Mouse (Mus musculus) heart, embryonic 11.5 days (tissue): ENCODE data around the gene Nrgn. TPM values are rescaled to one million over a fixed set of nuclear protein-coding genes. Genes with fewer than 3 reads are reported as not detected.

Source experiments
- ATAC-seq: fragments of 200-750 bp; cut with Nextera tagmentation; replicated peaks from 2 replicates; pipeline ENCODE4 v1.8.0; 2017; ENCODE audit warnings: moderate library complexity; ENCODE audit not compliant: insufficient number of reproducible peaks, low FRiP score, low TSS enrichment
- H3K27ac ChIP-seq: fragments of 300-500 bp; sonication (generic); 2 replicates; pipeline ENCODE4 v1.5.1; 2014; ENCODE audit warnings: mild to moderate bottlenecking, low read depth, low read length
- H3K27me3 ChIP-seq: fragments of 300-500 bp; sonication (generic); 2 replicates; pipeline ENCODE4 v1.6.1; 2014; ENCODE audit warnings: mild to moderate bottlenecking, low read length, mixed read lengths; ENCODE audit not compliant: control insufficient read depth, insufficient read depth
- H3K36me3 ChIP-seq: fragments of 300-500 bp; sonication (generic); 2 replicates; pipeline ENCODE4 v1.6.1; 2014; ENCODE audit warnings: mild to moderate bottlenecking, low read length, moderate library complexity, mixed read lengths; ENCODE audit not compliant: control insufficient read depth, insufficient read depth
- H3K4me1 ChIP-seq: fragments of 300-500 bp; sonication (generic); 2 replicates; pipeline ENCODE4 v1.6.1; 2014; ENCODE audit warnings: low read length; ENCODE audit not compliant: control insufficient read depth, insufficient read depth
- H3K4me2 ChIP-seq: fragments of 300-500 bp; sonication (generic); 2 replicates; pipeline ENCODE4 v1.6.1; 2014; ENCODE audit warnings: mild to moderate bottlenecking, moderate library complexity
- H3K4me3 ChIP-seq: fragments of 300-500 bp; sonication (generic); 2 replicates; pipeline ENCODE4 v1.5.1; 2014; ENCODE audit warnings: low read depth, low read length
- H3K9ac ChIP-seq: fragments of 300-500 bp; sonication (generic); 2 replicates; pipeline ENCODE4 v1.6.1; 2014; ENCODE audit warnings: mild to moderate bottlenecking, low read depth, low read length, moderate library complexity
- H3K9me3 ChIP-seq: fragments of 300-500 bp; sonication (generic); replicated peaks from 2 replicates; pipeline ENCODE4 v1.6.1; 2016; ENCODE audit warnings: low read length; ENCODE audit not compliant: control insufficient read depth
- WGBS: fragments of 180-500 bp; shearing (Covaris S2); extraction: QIAGEN DNeasy Blood & Tissue Kit; methylation state at CpG from one replicate; pipeline ENCODE4 v1.1.7; 2014; ENCODE audit not compliant: insufficient replicate concordance; 5-methylcytosine and 5-hydroxymethylcytosine counted together
- polyA plus RNA-seq: library from polyadenylated mRNA; unstranded; fragments of >200 nt; fragmentation: Nextera tagmentation; extraction: Ambion mirVana; gene quantifications from 2 replicates; pipeline ENCODE4 v1.2.1, GENCODE M21; 2014

Gene Nrgn
- polyA plus RNA-seq, 1 experiment from 2014 or later: 5.2 TPM

GRCm38 (mm10) chr9:37546889-37547288 is 5.8 kb downstream of the Nrgn start:
- Histone ChIP-seq H3K4me3 (no peak overlapping the region), H3K27me3 (peaks cover 39% of the 10 kb centered on the region), H3K4me2 (no peak overlapping the region), H3K36me3 (no peaks in the 10 kb centered on the region), H3K4me1 (peaks cover 11% of the 10 kb centered on the region), H3K9me3 (no peaks in the 10 kb centered on the region), H3K27ac (no peak overlapping the region), H3K9ac (no peak overlapping the region)
- WGBS: 60% methylated on average over 1 of the region's 1 CpGs
- ATAC-seq: no peak

DNA sequence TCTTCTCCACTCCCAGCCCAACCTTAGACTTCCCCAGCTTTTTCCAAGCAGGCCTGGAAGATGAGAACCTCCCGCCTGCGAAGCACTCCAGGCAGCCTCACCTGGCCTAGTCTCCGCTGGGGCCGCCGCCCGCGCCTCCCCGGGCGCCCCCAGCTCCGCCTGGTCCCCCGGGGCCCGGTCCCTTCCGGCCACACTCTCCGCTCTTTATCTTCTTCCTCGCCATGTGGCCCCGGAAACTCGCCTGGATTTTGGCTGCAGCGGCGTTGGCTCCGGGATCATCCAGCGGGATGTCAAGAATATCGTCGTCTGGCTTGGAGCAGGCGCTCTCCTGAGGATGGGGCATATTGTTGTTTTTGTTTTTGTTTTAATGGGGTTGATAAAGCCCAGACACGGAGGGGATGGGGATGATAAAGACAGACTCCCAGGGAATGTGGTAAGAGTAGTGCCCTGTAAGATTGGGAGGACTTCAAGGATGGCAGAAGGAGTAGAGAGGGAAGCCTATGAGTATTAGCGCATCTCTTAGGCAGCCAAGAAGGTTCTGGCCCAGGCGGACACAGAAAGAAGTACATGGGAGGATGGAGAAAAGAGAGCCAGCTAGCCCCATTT is 6.8 kb downstream of the Nrgn start:
- Histone ChIP-seq H3K36me3 (no peaks in the 10 kb centered on the region), H3K4me3 (peak overlapping the region; percentile 8; the same call in 1 of the 2 replicates), H3K9me3 (no peaks in the 10 kb centered on the region), H3K4me1 (peaks cover 5% of the 10 kb centered on the region; the same call in 1 of the 2 replicates), H3K27ac (no peak overlapping the region), H3K27me3 (peaks cover 32% of the 10 kb centered on the region), H3K4me2 (peak overlapping the region; percentile 43), H3K9ac (no peak overlapping the region)
- no peak for ATAC-seq
- 13% methylated on average over 27 of the region's 27 CpGs for WGBS

DNA sequence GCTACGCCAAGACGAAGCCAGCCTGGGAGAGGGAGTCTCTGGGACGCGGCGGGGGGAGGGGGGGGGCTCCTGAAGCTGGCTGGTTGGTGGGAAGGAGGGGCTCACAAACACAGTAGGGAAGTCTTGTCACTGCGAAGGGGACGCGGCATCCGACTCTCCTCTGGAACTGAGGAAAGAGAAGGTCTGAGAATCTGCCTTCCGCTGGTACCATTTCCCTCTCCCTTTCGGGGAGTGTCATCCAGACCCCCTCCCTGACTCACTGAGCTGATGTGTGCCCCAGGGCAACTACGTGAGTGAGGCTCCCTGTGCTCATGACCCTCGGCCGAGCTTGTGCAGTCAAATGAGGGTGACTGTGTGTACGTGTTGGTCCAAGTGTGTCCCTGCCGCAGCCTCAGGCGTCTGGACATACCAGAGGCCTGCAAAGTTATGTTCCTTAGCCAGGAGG is 7.5 kb downstream of the Nrgn start:
- H3K4me3 ChIP-seq: peak overlapping the region; percentile 45
- H3K36me3 ChIP-seq: no peaks in the 10 kb centered on the region
- peaks cover 5% of the 10 kb centered on the region; the same call in 1 of the 2 replicates for H3K4me1 ChIP-seq
- 12% methylated on average over 16 of the region's 17 CpGs for WGBS
- H3K27me3 ChIP-seq: peaks cover 24% of the 10 kb centered on the region
- H3K27ac ChIP-seq: no peak overlapping the region
- H3K9ac ChIP-seq: no peak overlapping the region
- H3K4me2 ChIP-seq: peak overlapping the region; percentile 77
- no peaks in the 10 kb centered on the region for H3K9me3 ChIP-seq
- ATAC-seq: peak; percentile 37; the same call in 1 of the 2 replicates

- H3K9me3 ChIP-seq: no peaks in the 10 kb centered on the region
- peaks cover 22% of the 10 kb centered on the region for H3K27me3 ChIP-seq
- H3K9ac ChIP-seq: no peak overlapping the region
- H3K27ac ChIP-seq: no peak overlapping the region
- H3K4me2 ChIP-seq: peak overlapping the region; percentile 77
- peaks cover 5% of the 10 kb centered on the region; the same call in 1 of the 2 replicates for H3K4me1 ChIP-seq
- ATAC-seq: peak; percentile 58; the same call in 1 of the 2 replicates
- no peaks in the 10 kb centered on the region for H3K36me3 ChIP-seq
- 2% methylated on average over 29 of the region's 29 CpGs for WGBS
- peak overlapping the region; percentile 45 for H3K4me3 ChIP-seq
These were observed 8.1 kb downstream of the Nrgn start for GRCm38 (mm10) chr9:37544447-37545165.

DNA sequence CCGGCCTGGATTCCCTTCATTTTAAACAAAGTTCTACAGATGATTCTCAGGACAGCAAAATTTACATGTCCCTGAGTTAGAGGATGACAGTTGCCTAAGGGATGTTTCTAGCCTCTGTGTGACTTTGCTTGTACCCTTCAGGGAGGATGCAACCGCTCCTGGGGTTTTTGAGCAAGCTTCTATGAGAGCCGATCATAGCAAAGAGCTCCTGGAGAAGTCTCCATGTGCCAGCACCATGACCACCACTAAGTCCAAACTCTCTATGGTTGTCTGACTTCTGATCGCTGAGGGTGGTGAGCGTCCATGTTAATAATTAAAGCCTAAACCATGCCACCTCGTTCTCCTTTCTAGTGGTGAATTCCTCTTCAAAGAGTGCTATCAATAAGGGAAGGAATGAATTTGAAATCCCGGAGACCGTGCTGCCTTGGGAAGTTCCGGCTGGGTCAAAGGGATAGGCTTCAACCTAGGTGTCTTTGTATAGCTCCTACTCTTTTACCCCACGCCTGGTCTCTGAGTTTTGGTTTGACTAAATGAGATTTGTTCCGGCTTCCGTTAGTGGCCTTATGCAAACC is 8.7 kb downstream of the Nrgn start:
- peak overlapping the region; percentile 77 for H3K4me2 ChIP-seq
- H3K4me3 ChIP-seq: peak overlapping the region; percentile 45
- H3K27me3 ChIP-seq: peaks cover 18% of the 10 kb centered on the region
- no peaks in the 10 kb centered on the region for H3K9me3 ChIP-seq
- no peak for ATAC-seq
- WGBS: 26% methylated on average over 12 of the region's 12 CpGs
- peaks cover 9% of the 10 kb centered on the region; the same call in 1 of the 2 replicates for H3K4me1 ChIP-seq
- no peaks in the 10 kb centered on the region for H3K36me3 ChIP-seq
- no peak overlapping the region for H3K27ac ChIP-seq
- H3K9ac ChIP-seq: no peak overlapping the region

GRCm38 (mm10) chr9:37541851-37542642 is 10.7 kb downstream of the Nrgn start:
- peaks cover 9% of the 10 kb centered on the region; the same call in 1 of the 2 replicates for H3K4me1 ChIP-seq
- H3K27ac ChIP-seq: no peak overlapping the region
- H3K27me3 ChIP-seq: peaks cover 16% of the 10 kb centered on the region
- WGBS: 57% methylated on average over 7 of the region's 7 CpGs
- ATAC-seq: no peak
- H3K9ac ChIP-seq: no peak overlapping the region
- H3K36me3 ChIP-seq: no peaks in the 10 kb centered on the region
- no peak overlapping the region for H3K4me2 ChIP-seq
- no peak overlapping the region for H3K4me3 ChIP-seq
- no peaks in the 10 kb centered on the region for H3K9me3 ChIP-seq

GRCm38 (mm10) chr9:37540701-37541575 is 11.8 kb downstream of the Nrgn start:
- peaks cover 14% of the 10 kb centered on the region for H3K4me1 ChIP-seq
- peaks cover 12% of the 10 kb centered on the region for H3K27me3 ChIP-seq
- no peak overlapping the region for H3K27ac ChIP-seq
- no peaks in the 10 kb centered on the region for H3K9me3 ChIP-seq
- 78% methylated on average over 6 of the region's 6 CpGs for WGBS
- no peak for ATAC-seq
- H3K36me3 ChIP-seq: no peaks in the 10 kb centered on the region
- H3K4me2 ChIP-seq: no peak overlapping the region
- H3K9ac ChIP-seq: no peak overlapping the region
- H3K4me3 ChIP-seq: no peak overlapping the region
